Mouse (Mus musculus): Measurements from ENCODE around the gene Mapre3. TPM values are rescaled to one million over a fixed set of nuclear protein-coding genes. Genes with fewer than 3 reads are reported as not detected.

Gene Mapre3
- total and polyA plus RNA-seq, 3 experiments = 0.28 to 2.3 (median 1.6) TPM

GRCm38 (mm10) chr5:30907413-30908059 is 93.1 kb downstream of the Mapre3 start, which contains the start of gene Ost4 (continued):
- TF ChIP-seq MEF2A (IDR thresholded peaks at IDR 0.05; ENCODE audit: borderline replicate concordance, low read depth, low read length) (0 out of 2 replicates have a peak, but pooled peaks have one; percentile 57), POLR2A (IDR thresholded peaks at IDR 0.05; ENCODE audit: low read depth, low read length) (peak; percentile 96), ETS1 (conservative IDR thresholded peaks at IDR 0.05; ENCODE audit: low read depth, low read length) (peak; percentile 61), JUN (IDR thresholded peaks at IDR 0.05; ENCODE audit: insufficient read depth, low read depth, low read length) (no peak), E2F4 (IDR thresholded peaks at IDR 0.05; ENCODE audit: insufficient replicate concordance, low read depth, low read length) (peak; percentile 92; the same call in 1 of the 2 replicates), MAFK (IDR thresholded peaks at IDR 0.05; ENCODE audit: insufficient replicate concordance, low read length) (no peak), EP300 (IDR thresholded peaks at IDR 0.05; ENCODE audit: low read length) (no peak), CHD1 (IDR thresholded peaks at IDR 0.05; ENCODE audit: low read depth, low read length) (no peak), BHLHE40 (IDR thresholded peaks at IDR 0.05; ENCODE audit: low read depth, low read length) (peak; percentile 32; the same call in 1 of the 2 replicates), MAZ (IDR thresholded peaks at IDR 0.05; ENCODE audit: low read depth, low read length) (no peak), USF1 (IDR thresholded peaks at IDR 0.05; ENCODE audit: low read depth, low read length) (no peak), PAX5 (IDR thresholded peaks at IDR 0.05; ENCODE audit: low read length) (no peak), IRF4 (IDR thresholded peaks at IDR 0.05; ENCODE audit: low read depth, low read length) (peak; percentile 77), ZNF384 (IDR thresholded peaks at IDR 0.05; ENCODE audit: low read depth, low read length) (no peak), HCFC1 (IDR thresholded peaks at IDR 0.05; ENCODE audit: low read depth, low read length) (peak; percentile 93), MYC (IDR thresholded peaks at IDR 0.05; ENCODE audit: low read depth, low read length) (peak; percentile 87), JUND (conservative IDR thresholded peaks at IDR 0.05; ENCODE audit: low read depth, low read length) (no peak), ELF1 (IDR thresholded peaks at IDR 0.05; ENCODE audit: low read depth, low read length) (peak; percentile 97)

- H3K27me3 ChIP-seq (replicated peaks) = peaks cover 9% of the 10 kb centered on the region
- in situ Hi-C loops (cut with MboI; ENCODE audit: low pct_ligation_motif_present, low pct_unique_long_range_greater_than_20kb, low sequenced_read_pairs) (no loop called here), dilution Hi-C loops (cut with MboI; ENCODE audit: extremely low pct_ligation_motif_present, extremely low pct_unique_long_range_greater_than_20kb, low sequenced_read_pairs) (no loop called here)
- peak overlapping the region; percentile 83 for H3K4me2 ChIP-seq (ENCODE audit: insufficient read depth, low read depth, poor library complexity, severe bottlenecking)
- peaks cover 2 to 29% of the 10 kb centered on the region in 2 experiments; a peak in 3 of 4 replicates for H3K4me1 ChIP-seq (ENCODE audit: control insufficient read depth in 1 of 2, insufficient read depth in 2 of 2)
- H3K79me2 ChIP-seq (replicated peaks; ENCODE audit: control insufficient read depth, extremely low read depth, insufficient read depth, poor library complexity, severe bottlenecking) = peaks cover 26% of the 10 kb centered on the region
- H3K4me3 ChIP-seq (replicated peaks in 1 of 3; ENCODE audit: low read depth in 2 of 3, low read length in 2 of 3, poor library complexity in 1 of 3) = no peak overlapping the region
- peak overlapping the region; percentile 58 for H3K9ac ChIP-seq (ENCODE audit: insufficient read depth, low read depth)
- H3K27ac ChIP-seq (ENCODE audit: insufficient read depth, low read depth) = no peak overlapping the region
- H3K9me3 ChIP-seq (replicated peaks; ENCODE audit: low read length) = no peaks in the 10 kb centered on the region
- DNase-seq (ENCODE audit: extremely low read depth) = no peak
- TF ChIP-seq TCF12 (IDR thresholded peaks at IDR 0.05; ENCODE audit: low read depth, low read length) = no peak
- no peak for TF ChIP-seq ZKSCAN1 (IDR thresholded peaks at IDR 0.05; ENCODE audit: borderline replicate concordance, low read depth, low read length)
- no peak for TF ChIP-seq KAT2A (IDR thresholded peaks at IDR 0.05; ENCODE audit: insufficient replicate concordance, low read length)
- TF ChIP-seq EP300 (IDR thresholded peaks at IDR 0.05; ENCODE audit: low read length) = no peak
- no peak for TF ChIP-seq ZMIZ1 (IDR thresholded peaks at IDR 0.05; ENCODE audit: low read depth, low read length)
- TF ChIP-seq SMC3 (IDR thresholded peaks at IDR 0.05; ENCODE audit: low read depth, low read length) = no peak
- TF ChIP-seq UBTF (IDR thresholded peaks at IDR 0.05; ENCODE audit: low read depth, low read length) = no peak
- no peak for TF ChIP-seq ZC3H11A (IDR thresholded peaks at IDR 0.05; ENCODE audit: low read depth, low read length)
- no peak for TF ChIP-seq POLR2A (IDR thresholded peaks at IDR 0.05; ENCODE audit: low read depth, low read length)
- TF ChIP-seq CTCF (conservative IDR thresholded peaks at IDR 0.05 in 1 of 2, IDR thresholded peaks at IDR 0.05 in 1 of 2; ENCODE audit: low read depth in 2 of 2, low read length in 2 of 2) = no peak
- no peak for TF ChIP-seq JUN (IDR thresholded peaks at IDR 0.05; ENCODE audit: insufficient read depth, low read depth, low read length)
- H3K36me3 ChIP-seq (replicated peaks in 1 of 2; ENCODE audit: control insufficient read depth in 1 of 2, insufficient read depth in 1 of 2, low read length in 1 of 2) = peaks cover 24 to 26% of the 10 kb centered on the region in 2 experiments
Measured at GRCm38 (mm10) chr5:30908426-30909299, 94.2 kb downstream of the Mapre3 start.

Data from CH12.LX (cell line).